Mouse (Mus musculus): ENCODE measurements at regions not wholly inside any gene's neighbourhood (a gene's known extent, or its start where the extent isn't known, plus 50 kb on each side); places are given as distances from the start of the nearest gene placed in this dataset.
A peak's percentile ranks its signal among the peaks of the same experiment; 100 is the strongest.

DNA sequence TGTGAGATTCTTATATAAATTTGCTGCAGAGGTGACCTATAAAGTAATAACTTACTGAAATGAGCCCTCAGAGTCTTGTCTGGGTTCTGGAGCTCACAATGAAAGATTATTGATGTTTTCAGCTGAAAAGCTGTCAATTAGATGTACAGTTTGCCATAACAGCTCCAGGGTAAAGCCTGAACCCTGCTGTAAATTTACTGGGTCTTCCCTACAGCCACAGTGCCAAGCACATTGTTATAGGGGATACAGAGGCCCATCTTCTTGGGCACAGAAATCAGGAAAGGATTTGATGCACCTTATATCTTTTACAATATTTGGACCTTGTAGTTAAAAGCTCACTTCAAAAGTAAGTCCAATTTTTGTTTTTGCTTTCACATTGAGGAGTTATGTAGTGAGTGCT is 628.0 kb downstream of the Cdh9 start:
- DNase-seq (ENCODE audit: low spot score), result no peak

GRCm38 (mm10) chr15:17357083-17357774 is 628.7 kb downstream of the Cdh9 start:
- DNase-seq (ENCODE audit: low spot score), result no peak

GRCm38 (mm10) chr15:17404701-17405100 is 676.1 kb downstream of the Cdh9 start:
- DNase-seq (ENCODE audit: low spot score), result no peak

DNA sequence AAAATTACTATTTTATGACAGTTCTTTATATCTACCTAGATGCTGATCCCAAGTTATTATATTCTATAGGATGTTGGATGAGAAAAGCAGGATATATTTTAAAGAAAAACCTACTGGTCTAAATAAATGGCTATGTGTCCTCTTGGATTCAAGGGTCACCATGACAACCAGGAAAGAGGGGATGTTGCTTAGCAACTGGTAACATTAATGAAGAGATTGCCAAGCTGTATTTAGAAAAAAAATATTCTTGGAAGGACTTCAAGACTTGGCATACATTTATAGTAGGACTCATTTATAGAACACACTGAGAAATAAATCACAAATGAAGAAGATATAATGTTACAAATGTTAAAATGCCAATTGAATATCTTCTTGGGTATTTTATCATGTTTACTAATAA is 699.2 kb downstream of the Cdh9 start:
- no peak for DNase-seq (ENCODE audit: low spot score)

- no peak for DNase-seq (ENCODE audit: low spot score)
These were observed 703.3 kb downstream of the Cdh9 start for GRCm38 (mm10) chr15:17431823-17432222.

DNA sequence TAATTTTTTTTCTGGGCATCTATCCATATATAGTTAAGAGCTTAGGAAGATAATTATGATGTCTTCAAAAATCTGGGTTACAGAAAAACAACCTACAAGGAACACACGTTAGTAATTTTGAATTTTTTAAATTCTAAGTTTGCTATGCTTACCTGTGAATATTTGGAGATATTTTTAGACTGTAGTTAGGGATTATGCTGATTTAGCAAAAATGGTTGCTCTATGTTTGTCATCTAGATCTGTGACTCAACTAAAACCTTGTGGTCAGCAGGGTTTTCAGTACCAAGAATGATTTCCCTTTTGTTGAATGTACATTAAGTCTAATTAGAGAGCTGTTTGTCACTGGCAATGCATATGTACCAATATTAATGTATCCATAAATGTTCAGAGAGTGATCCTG is 707.3 kb downstream of the Cdh9 start:
- no peak for DNase-seq (ENCODE audit: low spot score)

GRCm38 (mm10) chr15:17448218-17448617 is 719.7 kb downstream of the Cdh9 start:
- DNase-seq (ENCODE audit: low spot score), result no peak

GRCm38 (mm10) chr15:17449736-17450135 is 721.2 kb downstream of the Cdh9 start:
- peak; percentile 36 for DNase-seq (ENCODE audit: low spot score)

GRCm38 (mm10) chr15:17467077-17467476 is 738.5 kb downstream of the Cdh9 start:
- DNase-seq (ENCODE audit: low spot score), result no peak

- no peak for DNase-seq (ENCODE audit: low spot score)
These were observed 765.0 kb downstream of the Cdh9 start for GRCm38 (mm10) chr15:17493561-17493960.

Measured in MN1 (cell line).